Mouse (Mus musculus) myocyte (in vitro differentiated cells): Measurements from ENCODE around the gene Slc39a11. TPM values are rescaled to one million over a fixed set of nuclear protein-coding genes. Genes with fewer than 3 reads are reported as not detected.

ENCODE experiments used
- H3K27me3 ChIP-seq: one replicate; pipeline ENCODE4 v1.6.1; 2011; ENCODE audit not compliant: control insufficient read depth, insufficient read depth, insufficient read length
- H3K36me3 ChIP-seq: one replicate; pipeline ENCODE4 v1.6.1; 2011; ENCODE audit not compliant: control insufficient read depth, insufficient read depth
- H3K4me2 ChIP-seq: one replicate; pipeline ENCODE4 v1.6.1; 2011; ENCODE audit warnings: low read depth, control low read depth
- H3K4me3 ChIP-seq: one replicate; pipeline ENCODE4 v1.5.1; 2011; ENCODE audit warnings: mild to moderate bottlenecking, control low read depth, moderate library complexity
- H3K79me2 ChIP-seq: one replicate; pipeline ENCODE4 v1.6.1; 2011; ENCODE audit not compliant: control insufficient read depth, insufficient read depth
- H3ac ChIP-seq: one replicate; pipeline ENCODE4 v1.6.1; 2011; ENCODE audit not compliant: control insufficient read depth, insufficient read length
- CEBPB ChIP-seq: IDR thresholded peaks from 2 replicates; pipeline ENCODE4 v1.6.1; 2011; ENCODE audit warnings: mild to moderate bottlenecking, moderate library complexity; ENCODE audit not compliant: poor library complexity, insufficient read depth, severe bottlenecking
- E2F4 ChIP-seq: IDR thresholded peaks from one replicate; pipeline ENCODE4 v1.6.1; 2011; ENCODE audit warnings: mild to moderate bottlenecking, control low read depth, moderate library complexity; ENCODE audit not compliant: insufficient read depth
- MAX ChIP-seq: IDR thresholded peaks from one replicate; pipeline ENCODE4 v1.6.1; 2011; ENCODE audit warnings: low read depth, mild to moderate bottlenecking, control low read depth
- MYOD1 ChIP-seq, 3 experiments: IDR thresholded peaks; one replicate each; pipeline ENCODE4 v1.6.1; 2011; ENCODE audit warnings: control low read depth in 2 of 3, low read depth in 2 of 3, mild to moderate bottlenecking in 2 of 3, moderate library complexity in 1 of 3; ENCODE audit not compliant: insufficient read length in 2 of 3, control insufficient read depth in 1 of 3
- MYOG ChIP-seq, 3 experiments: IDR thresholded peaks; one replicate each; pipeline ENCODE4 v1.6.1; 2011; ENCODE audit warnings: control low read depth in 2 of 3, low read depth in 2 of 3, mild to moderate bottlenecking in 2 of 3; ENCODE audit not compliant: insufficient read length in 2 of 3, control insufficient read depth in 1 of 3, insufficient read depth in 1 of 3
- POLR2A ChIP-seq: IDR thresholded peaks from one replicate; pipeline ENCODE4 v1.6.1; 2011; ENCODE audit warnings: low read depth, mild to moderate bottlenecking, control low read depth, moderate library complexity; ENCODE audit not compliant: insufficient read length
- POLR2AphosphoS2 ChIP-seq: IDR thresholded peaks from one replicate; pipeline ENCODE4 v1.6.1; 2011; ENCODE audit warnings: low read depth, control low read depth; ENCODE audit not compliant: insufficient read length
- REST ChIP-seq: IDR thresholded peaks from one replicate; pipeline ENCODE4 v1.6.1; 2011; ENCODE audit warnings: mild to moderate bottlenecking, control low read depth, moderate library complexity; ENCODE audit not compliant: insufficient read depth, insufficient read length
- SRF ChIP-seq: IDR thresholded peaks from one replicate; pipeline ENCODE4 v1.6.1; 2011; ENCODE audit warnings: low read depth; ENCODE audit not compliant: control insufficient read depth, insufficient read length
- TCF12 ChIP-seq: IDR thresholded peaks from one replicate; pipeline ENCODE4 v1.6.1; 2011; ENCODE audit warnings: mild to moderate bottlenecking, control low read depth; ENCODE audit not compliant: poor library complexity, insufficient read depth, severe bottlenecking
- TCF3 ChIP-seq: IDR thresholded peaks from one replicate; pipeline ENCODE4 v1.6.1; 2011; ENCODE audit warnings: low read depth, control low read depth; ENCODE audit not compliant: insufficient read length
- USF1 ChIP-seq: IDR thresholded peaks from one replicate; pipeline ENCODE4 v1.6.1; 2011; ENCODE audit warnings: low read depth, mild to moderate bottlenecking, control low read depth, moderate library complexity
- polyA plus RNA-seq: library from polyadenylated mRNA; unstranded; fragments of >200 nt; fragmentation: generic; extraction: Trizol; gene quantifications from one replicate; pipeline ENCODE4 v1.2.1, GENCODE M21; 2012; ENCODE audit warnings: missing spikeins

The Slc39a11 gene
- polyA plus RNA-seq, 1 experiment = 15.7 TPM

GRCm38 (mm10) chr11:113627785-113628184, 22.1 kb downstream of the Slc39a11 start:
- Histone ChIP-seq H3K79me2 (no peaks in the 10 kb centered on the region), H3K4me3 (no peak overlapping the region), H3ac (no peak overlapping the region), H3K36me3 (no peaks in the 10 kb centered on the region), H3K27me3 (no peaks in the 10 kb centered on the region), H3K4me2 (no peak overlapping the region)
- TF ChIP-seq REST (no peak), CEBPB (no peak)

- Histone ChIP-seq H3K4me3 (no peak overlapping the region), H3K4me2 (no peak overlapping the region), H3K36me3 (no peaks in the 10 kb centered on the region), H3K27me3 (no peaks in the 10 kb centered on the region), H3ac (no peak overlapping the region), H3K79me2 (no peaks in the 10 kb centered on the region)
- no peak for TF ChIP-seq MYOD1 (IDR thresholded peaks at IDR 0.05; ENCODE audit: control insufficient read depth in 1 of 3, insufficient read length in 2 of 3, low read depth in 2 of 3)
- no peak for TF ChIP-seq MAX
- TF ChIP-seq USF1 = no peak
- no peak for TF ChIP-seq E2F4
- TF ChIP-seq CEBPB = no peak
- TF ChIP-seq TCF3 = no peak
- TF ChIP-seq REST = no peak
These were observed 24.4 kb downstream of the Slc39a11 start for GRCm38 (mm10) chr11:113625437-113625836.

GRCm38 (mm10) chr11:113622028-113622427, 27.9 kb downstream of the Slc39a11 start:
- H3K36me3 ChIP-seq = no peaks in the 10 kb centered on the region
- H3ac ChIP-seq = no peak overlapping the region
- H3K4me3 ChIP-seq = no peak overlapping the region
- H3K4me2 ChIP-seq = no peak overlapping the region
- no peaks in the 10 kb centered on the region for H3K27me3 ChIP-seq
- no peaks in the 10 kb centered on the region for H3K79me2 ChIP-seq
- TF ChIP-seq USF1 = no peak

GRCm38 (mm10) chr11:113621001-113621400, 28.9 kb downstream of the Slc39a11 start:
- Histone ChIP-seq H3ac (no peak overlapping the region), H3K4me3 (no peak overlapping the region), H3K36me3 (no peaks in the 10 kb centered on the region), H3K27me3 (no peaks in the 10 kb centered on the region), H3K4me2 (no peak overlapping the region), H3K79me2 (no peaks in the 10 kb centered on the region)
- TF ChIP-seq CEBPB = no peak
- TF ChIP-seq TCF3 = no peak
- TF ChIP-seq E2F4 = no peak

GRCm38 (mm10) chr11:113619420-113620080, 30.3 kb downstream of the Slc39a11 start:
- TF ChIP-seq CEBPB (no peak), MYOD1 (IDR thresholded peaks at IDR 0.05; ENCODE audit: control insufficient read depth in 1 of 3, insufficient read length in 2 of 3, low read depth in 2 of 3) (no peak), POLR2A (no peak), POLR2AphosphoS2 (no peak), E2F4 (no peak), REST (no peak), USF1 (no peak), TCF3 (no peak), SRF (no peak), MYOG (IDR thresholded peaks at IDR 0.05; ENCODE audit: control insufficient read depth in 1 of 3, insufficient read depth in 1 of 3, insufficient read length in 2 of 3, low read depth in 2 of 3) (no peak), TCF12 (no peak)
- Histone ChIP-seq H3ac (no peak overlapping the region), H3K4me3 (peak overlapping the region; percentile 22), H3K36me3 (no peaks in the 10 kb centered on the region), H3K79me2 (no peaks in the 10 kb centered on the region), H3K27me3 (no peaks in the 10 kb centered on the region), H3K4me2 (peak overlapping the region; percentile 94)
